Mouse (Mus musculus): ENCODE results near the gene Vsig2. TPM values are rescaled to one million over a fixed set of nuclear protein-coding genes. Genes with fewer than 3 reads are reported as not detected.

The Vsig2 gene
- total RNA-seq, 1 experiment, result 4.8 TPM

DNA sequence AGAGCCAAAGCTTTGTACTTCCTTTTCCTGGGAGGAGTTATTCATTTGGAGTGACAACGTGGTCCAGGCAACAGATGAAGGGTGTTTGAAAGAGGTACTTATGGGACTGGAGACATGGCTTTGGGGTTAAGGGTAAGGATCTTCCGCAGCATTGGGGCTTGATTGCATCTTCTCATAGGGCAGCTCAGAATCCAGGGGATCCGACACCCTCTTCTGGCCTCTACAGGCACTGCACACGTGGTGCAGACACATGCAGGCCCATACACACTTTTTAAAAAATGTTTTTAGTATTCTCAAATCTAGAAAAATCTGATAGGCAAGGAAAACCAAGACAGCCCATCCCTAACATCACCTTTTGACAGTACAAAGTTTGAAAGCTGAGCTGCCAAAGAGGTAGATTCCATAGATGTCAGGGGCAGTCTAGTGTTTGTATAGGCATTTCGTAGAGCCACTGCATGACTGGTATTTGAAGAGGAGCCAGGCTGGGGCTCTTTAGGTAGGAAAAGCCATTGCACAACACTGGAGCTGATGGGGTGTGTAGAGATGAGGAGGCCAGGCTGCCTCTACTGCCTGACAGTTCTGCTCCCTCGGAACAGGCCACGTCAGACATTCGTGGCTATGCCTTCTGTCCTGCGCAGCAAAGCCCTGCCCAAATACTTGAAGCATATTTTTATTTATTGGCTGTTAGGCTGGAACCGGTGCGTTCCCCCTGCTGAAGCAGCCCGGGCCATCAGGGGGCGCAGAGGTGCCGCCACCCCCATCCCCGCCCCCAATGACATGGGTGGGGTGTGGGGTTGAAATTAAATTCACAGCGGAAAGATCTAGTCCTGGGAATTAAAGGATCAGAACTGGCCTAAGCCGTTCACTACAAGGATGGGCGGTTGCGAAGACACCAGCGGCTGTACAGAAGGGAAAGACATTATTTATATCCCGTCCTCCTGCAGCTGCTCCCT is 12.3 kb upstream of the Vsig2 start:
- in situ Hi-C loops (cut with MboI; ENCODE audit: low sequenced_read_pairs in 2 of 2, unreplicated experiment in 2 of 2), result no loop called here
- peak overlapping the region; percentile 48 to 55 for H3K4me3 ChIP-seq (ENCODE audit: insufficient read depth in 1 of 2, low read depth in 1 of 2, low read length in 2 of 2, poor library complexity in 1 of 2, severe bottlenecking in 1 of 2)
- no peak for TF ChIP-seq MAFK (IDR thresholded peaks at IDR 0.05; ENCODE audit: insufficient read depth, low read depth, low read length)
- TF ChIP-seq CHD2 (IDR thresholded peaks at IDR 0.05; ENCODE audit: low read depth, low read length), result no peak
- TF ChIP-seq ZNF384 (IDR thresholded peaks at IDR 0.05; ENCODE audit: low read depth, low read length), result no peak
- no peak for TF ChIP-seq HCFC1 (IDR thresholded peaks at IDR 0.05; ENCODE audit: borderline replicate concordance, insufficient read depth, low read length)
- TF ChIP-seq ZC3H11A (IDR thresholded peaks at IDR 0.05; ENCODE audit: borderline replicate concordance, low read depth, low read length), result no peak
- peak overlapping the region; percentile 44; the same call in 1 of the 2 replicates for H3K9ac ChIP-seq (ENCODE audit: insufficient read depth, low read depth, low read length, poor library complexity, severe bottlenecking)
- H3K36me3 ChIP-seq (ENCODE audit: control insufficient read depth, insufficient read depth, low read length, poor library complexity, severe bottlenecking), result peaks cover 11% of the 10 kb centered on the region
- H3K9me3 ChIP-seq (ENCODE audit: control insufficient read depth, insufficient read depth, low read depth, low read length), result no peaks in the 10 kb centered on the region
- no peak for DNase-seq (ENCODE audit: low read depth, low spot score)
- H3K4me1 ChIP-seq (ENCODE audit: control insufficient read depth in 2 of 2, insufficient read depth in 2 of 2, low read length in 2 of 2, poor library complexity in 1 of 2), result peaks cover 2 to 16% of the 10 kb centered on the region in 2 experiments; a peak in 2 of 4 replicates
- H3K27ac ChIP-seq (ENCODE audit: insufficient read depth, low read depth, low read length, poor library complexity, severe bottlenecking), result no peak overlapping the region

DNA sequence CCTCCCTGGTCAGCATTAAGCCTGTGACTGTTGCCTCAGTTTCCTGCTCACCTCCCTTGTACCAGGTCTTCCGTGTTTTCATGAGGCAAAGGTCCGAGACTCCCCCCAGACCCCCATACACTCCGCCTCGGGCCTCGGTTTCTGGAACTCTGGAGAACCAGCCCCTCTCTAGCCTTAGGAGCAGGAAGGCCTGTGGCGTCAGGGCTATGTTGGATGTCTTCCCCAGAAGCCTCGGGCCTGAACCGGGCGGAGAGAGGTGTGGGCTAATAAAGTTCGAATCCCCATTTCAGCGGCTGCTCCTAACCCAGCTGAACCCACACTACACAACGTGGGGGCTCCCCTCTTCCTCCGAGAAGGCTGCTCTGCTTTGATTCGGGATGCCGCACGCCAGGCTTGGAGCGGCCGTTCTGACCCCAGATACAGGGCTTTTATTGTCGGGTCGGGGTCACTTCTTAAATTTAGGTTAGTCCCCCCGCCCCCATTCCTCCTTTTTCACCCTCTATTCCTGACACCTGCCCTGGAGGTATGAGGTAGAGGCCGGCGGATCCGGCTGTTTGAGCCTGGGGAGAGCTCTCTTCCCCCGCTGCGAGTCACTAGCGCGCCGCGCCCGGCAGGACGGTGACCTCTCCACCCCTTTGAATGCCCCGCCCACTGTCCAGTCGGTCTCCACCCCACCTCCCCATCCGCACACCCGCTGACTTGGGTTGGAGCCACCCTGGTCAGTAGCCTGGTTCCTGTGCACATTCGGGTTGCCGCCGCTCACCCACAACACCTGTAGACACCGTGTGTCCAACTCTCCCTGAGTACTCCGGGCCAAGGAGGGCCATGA is 11.4 kb upstream of the Vsig2 start, which contains the start of gene Esam:
TSS of gene Esam (plus strand) at position 683 of the 829 bp plus-strand sequence.
- TF ChIP-seq HCFC1 (IDR thresholded peaks at IDR 0.05; ENCODE audit: borderline replicate concordance, insufficient read depth, low read length), result no peak
- TF ChIP-seq MAFK (IDR thresholded peaks at IDR 0.05; ENCODE audit: insufficient read depth, low read depth, low read length), result no peak
- TF ChIP-seq ZC3H11A (IDR thresholded peaks at IDR 0.05; ENCODE audit: borderline replicate concordance, low read depth, low read length), result no peak
- TF ChIP-seq CHD2 (IDR thresholded peaks at IDR 0.05; ENCODE audit: low read depth, low read length), result no peak
- no peak for TF ChIP-seq ZNF384 (IDR thresholded peaks at IDR 0.05; ENCODE audit: low read depth, low read length)

DNA sequence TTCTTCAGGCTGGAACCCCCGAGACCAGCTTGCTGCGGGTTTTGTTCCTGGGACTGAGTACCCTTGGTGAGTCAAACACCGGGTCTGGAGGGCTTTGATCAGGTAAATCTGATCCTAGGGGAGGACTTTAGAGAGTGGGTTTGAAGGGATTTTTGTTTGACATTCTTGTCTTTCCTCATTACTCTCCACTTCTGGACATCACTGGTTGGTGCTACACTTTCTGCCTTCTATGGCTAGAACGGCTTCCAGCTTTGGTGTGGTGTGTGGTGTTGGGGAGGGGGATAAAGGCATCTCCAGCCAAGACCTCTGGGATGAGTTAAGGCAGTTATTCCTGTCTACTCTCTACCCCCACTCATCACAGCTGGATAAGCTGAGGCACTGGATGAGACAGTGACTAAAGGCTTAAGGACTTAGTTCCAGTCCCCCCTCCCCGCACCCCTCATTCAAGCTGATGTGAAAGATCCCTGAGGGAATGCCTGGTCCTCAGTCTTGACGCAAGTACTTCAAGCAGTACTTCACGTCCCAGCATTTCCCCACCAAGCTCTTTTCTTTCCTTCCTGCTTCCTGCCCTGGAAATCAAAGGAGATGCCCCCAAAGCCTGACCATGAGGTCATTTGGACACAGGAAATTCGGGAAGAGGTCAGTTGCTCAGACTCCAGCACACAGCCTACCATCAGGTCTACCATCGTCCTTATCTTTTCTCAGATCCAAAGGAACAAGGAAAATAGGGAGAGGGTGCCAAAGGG is 10.7 kb upstream of the Vsig2 start:
- H3K4me1 ChIP-seq (ENCODE audit: control insufficient read depth in 2 of 2, insufficient read depth in 2 of 2, low read length in 2 of 2, poor library complexity in 1 of 2), result peaks cover 2 to 18% of the 10 kb centered on the region in 2 experiments; a peak in 2 of 4 replicates
- H3K27ac ChIP-seq (ENCODE audit: insufficient read depth, low read depth, low read length, poor library complexity, severe bottlenecking), result no peak overlapping the region
- in situ Hi-C loops (cut with MboI; ENCODE audit: low sequenced_read_pairs in 2 of 2, unreplicated experiment in 2 of 2), result no loop called here
- H3K9ac ChIP-seq (ENCODE audit: insufficient read depth, low read depth, low read length, poor library complexity, severe bottlenecking), result no peak overlapping the region
- H3K9me3 ChIP-seq (ENCODE audit: control insufficient read depth, insufficient read depth, low read depth, low read length), result no peaks in the 10 kb centered on the region
- peaks cover 5% of the 10 kb centered on the region for H3K36me3 ChIP-seq (ENCODE audit: control insufficient read depth, insufficient read depth, low read length, poor library complexity, severe bottlenecking)
- no peak for DNase-seq (ENCODE audit: low read depth, low spot score)
- H3K4me3 ChIP-seq (ENCODE audit: insufficient read depth in 1 of 2, low read depth in 1 of 2, low read length in 2 of 2, poor library complexity in 1 of 2, severe bottlenecking in 1 of 2), result peak overlapping the region; percentile 48 to 55
- TF ChIP-seq HCFC1 (IDR thresholded peaks at IDR 0.05; ENCODE audit: borderline replicate concordance, insufficient read depth, low read length) (no peak), MAFK (IDR thresholded peaks at IDR 0.05; ENCODE audit: insufficient read depth, low read depth, low read length) (no peak), ZC3H11A (IDR thresholded peaks at IDR 0.05; ENCODE audit: borderline replicate concordance, low read depth, low read length) (no peak), ZNF384 (IDR thresholded peaks at IDR 0.05; ENCODE audit: low read depth, low read length) (no peak), CHD2 (IDR thresholded peaks at IDR 0.05; ENCODE audit: low read depth, low read length) (no peak)

More for the DNA sequence above, 11.4 kb upstream of the Vsig2 start, which contains the start of gene Esam:
- no peak for DNase-seq (ENCODE audit: low read depth, low spot score)
- H3K9me3 ChIP-seq (ENCODE audit: control insufficient read depth, insufficient read depth, low read depth, low read length), result no peaks in the 10 kb centered on the region
- in situ Hi-C loops (cut with MboI; ENCODE audit: low sequenced_read_pairs in 2 of 2, unreplicated experiment in 2 of 2), result no loop called here
- peak within 1 kb of the TSS; percentile 44 for H3K9ac ChIP-seq (ENCODE audit: insufficient read depth, low read depth, low read length, poor library complexity, severe bottlenecking)
- H3K4me1 ChIP-seq (ENCODE audit: control insufficient read depth in 2 of 2, insufficient read depth in 2 of 2, low read length in 2 of 2, poor library complexity in 1 of 2), result peaks cover 2 to 18% of the 10 kb centered on the region in 2 experiments; a peak in 2 of 4 replicates
- no peak within 1 kb of the TSS for H3K27ac ChIP-seq (ENCODE audit: insufficient read depth, low read depth, low read length, poor library complexity, severe bottlenecking)
- H3K4me3 ChIP-seq (ENCODE audit: insufficient read depth in 1 of 2, low read depth in 1 of 2, low read length in 2 of 2, poor library complexity in 1 of 2, severe bottlenecking in 1 of 2), result peak within 1 kb of the TSS; percentile 48 to 55
- peaks cover 11% of the 10 kb centered on the region for H3K36me3 ChIP-seq (ENCODE audit: control insufficient read depth, insufficient read depth, low read length, poor library complexity, severe bottlenecking)
